ENCODE assay signal across 24 mouse cellular contexts in genomic region chr13:92219774-92220173, GRCm38 (mm10).
"Had no signal": no experiment of that assay in that cellular context is flagged by ENCODE, and none has a peak within 500 bp of the region (broad histone marks: within the 10 kb centered on the region; RNA-seq: fewer than 3 reads in every experiment).

No protein-coding gene starts in this region.

- H3K4me2 ChIP-seq: heart, embryonic 11.5 days; heart, embryonic 13.5 days; heart, embryonic 15.5 days; hindbrain, embryonic 13.5 days; intestine, embryonic 15.5 days; limb, embryonic 13.5 days; liver, embryonic 11.5 days; liver, embryonic 13.5 days; liver, embryonic 15.5 days had no signal

- H3K36me3 ChIP-seq: intestine, embryonic 15.5 days had no signal

- DNase-seq: gastrocnemius, adult 2 months; gastrocnemius, postnatal 10 days; gastrocnemius, postnatal 25 days; heart, postnatal 4 days; kidney, adult 18-20 months; kidney, adult 8-10 months; kidney, postnatal 10 days; kidney, postnatal 25 days; kidney, postnatal 4 days; liver; liver, embryonic 13.5 days had no signal

- H3K4me3 ChIP-seq: gastrocnemius, adult 2 months; heart, embryonic 13.5 days; heart, embryonic 15.5 days; hindbrain, embryonic 10.5 days; hindbrain, embryonic 13.5 days; intestine, embryonic 15.5 days; layer of hippocampus, adult 2 months; left cerebral cortex, adult 2 months; limb, embryonic 13.5 days; liver, embryonic 13.5 days; liver, embryonic 15.5 days had no signal

- ATAC-seq: inflammation-experienced regulatory T-cells, adult 6 months; intestine, embryonic 15.5 days; intestine, postnatal 0 days had no signal

- H3K27ac ChIP-seq: gastrocnemius, adult 2 months; hindbrain, embryonic 10.5 days; hindbrain, embryonic 13.5 days; intestine, embryonic 15.5 days; layer of hippocampus, adult 2 months; left cerebral cortex, adult 2 months; liver, embryonic 13.5 days; liver, embryonic 15.5 days had no signal

- H3K27me3 ChIP-seq: heart, embryonic 13.5 days; heart, embryonic 15.5 days; hindbrain, embryonic 13.5 days; intestine, embryonic 15.5 days; limb, embryonic 13.5 days; liver, embryonic 13.5 days; liver, embryonic 15.5 days had no signal

- H3K9me3 ChIP-seq: heart, embryonic 13.5 days; heart, embryonic 15.5 days; hindbrain, embryonic 10.5 days; hindbrain, embryonic 13.5 days; intestine, embryonic 15.5 days; limb, embryonic 13.5 days; liver, embryonic 13.5 days; liver, embryonic 15.5 days had no signal

- H3K4me1 ChIP-seq: hindbrain, embryonic 10.5 days; hindbrain, embryonic 13.5 days; intestine, embryonic 15.5 days; limb, embryonic 13.5 days; liver, embryonic 13.5 days; liver, embryonic 15.5 days had no signal

- H3K9ac ChIP-seq: heart, embryonic 13.5 days; heart, embryonic 15.5 days; hindbrain, embryonic 13.5 days; intestine, embryonic 15.5 days; limb, embryonic 13.5 days; liver, embryonic 13.5 days; liver, embryonic 15.5 days had no signal
